Mouse (Mus musculus): ENCODE results near the gene Scube2. TPM values are rescaled to one million over a fixed set of nuclear protein-coding genes. Genes with fewer than 3 reads are reported as not detected.

The Scube2 gene
- polyA plus RNA-seq, 1 experiment from 2014 or later = 4.7 TPM

DNA sequence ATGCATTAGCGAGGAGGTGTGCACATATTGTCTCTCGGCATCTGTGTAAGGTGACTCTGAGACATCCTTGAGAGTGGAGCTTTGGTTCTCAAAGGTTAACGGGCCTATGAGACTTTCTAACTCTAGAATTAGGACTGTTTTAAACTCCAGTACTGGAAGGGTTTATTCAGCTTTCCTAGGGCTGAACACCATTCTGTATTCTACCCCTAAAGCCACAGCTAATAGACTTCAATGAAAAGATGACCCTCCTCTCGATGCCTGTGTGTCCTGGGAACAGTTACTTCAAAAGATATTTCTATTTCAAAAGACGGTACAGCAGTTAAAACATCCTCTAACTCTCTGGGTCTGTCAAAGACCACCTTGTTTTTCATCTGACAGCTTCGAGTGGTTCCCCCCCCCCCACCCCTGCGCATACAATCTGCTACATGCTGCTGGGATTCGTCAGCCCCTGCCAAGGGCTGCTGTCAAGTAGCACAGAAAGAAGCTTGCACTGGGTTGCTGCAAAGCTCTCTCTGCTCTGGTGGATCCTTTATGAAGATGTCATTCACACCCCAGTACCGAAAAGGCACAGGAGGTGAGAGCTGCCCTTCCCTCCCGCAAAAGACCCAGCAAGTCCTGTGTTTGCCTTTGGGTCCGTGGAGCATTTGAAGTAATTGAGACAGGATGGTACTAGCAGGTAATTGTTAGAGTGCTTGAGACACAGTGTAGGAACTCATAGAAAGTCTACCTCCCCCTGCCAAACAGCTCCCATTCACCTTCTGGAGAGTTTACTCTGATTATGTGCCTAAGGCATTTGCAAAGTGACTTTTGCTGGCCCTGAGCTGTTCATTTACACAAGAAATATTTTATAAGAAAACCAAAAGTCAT is 16.4 kb downstream of the Scube2 start:
- Histone ChIP-seq H3K27me3 (ENCODE audit: insufficient read depth, poor library complexity, severe bottlenecking) (peaks cover 37% of the 10 kb centered on the region), H3K27ac (peak overlapping the region; percentile 81), H3K4me1 (replicated peaks) (peaks cover 50% of the 10 kb centered on the region), H3K9me3 (no peaks in the 10 kb centered on the region), H3K4me3 (0 out of 2 replicates have a peak overlapping the region, but pooled peaks have one; percentile 27), H3K36me3 (peaks cover 9% of the 10 kb centered on the region; the same call in 1 of the 2 replicates)
- peak; percentile 48 for DNase-seq (ENCODE audit: low spot score)
- WGBS = 37% methylated on average over 11 of the region's 11 CpGs

DNA sequence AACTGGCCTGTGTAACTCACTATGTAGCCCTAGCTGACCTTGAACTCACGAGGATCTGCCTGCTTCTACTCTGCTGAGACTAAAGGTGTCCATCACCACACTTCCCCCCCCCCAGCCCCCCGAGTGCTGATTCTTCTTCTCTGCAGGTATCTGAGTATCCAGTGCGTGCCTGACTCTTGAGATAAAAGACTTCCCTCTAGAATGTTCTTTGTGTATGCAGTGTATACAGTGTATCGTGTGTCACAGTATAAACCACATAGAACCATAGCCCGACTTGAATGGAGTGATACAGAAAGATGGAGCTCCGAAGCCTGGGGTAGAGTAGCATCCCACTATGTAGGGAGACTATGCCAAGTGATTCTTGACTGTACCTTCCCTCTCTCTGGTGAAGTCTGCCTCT is 21.4 kb downstream of the Scube2 start:
- Histone ChIP-seq H3K4me3 (no peak overlapping the region), H3K9me3 (no peaks in the 10 kb centered on the region), H3K36me3 (peaks cover 9% of the 10 kb centered on the region; the same call in 1 of the 2 replicates), H3K27me3 (ENCODE audit: insufficient read depth, poor library complexity, severe bottlenecking) (peaks cover 15% of the 10 kb centered on the region), H3K27ac (no peak overlapping the region), H3K4me1 (replicated peaks) (peaks cover 11% of the 10 kb centered on the region)
- WGBS = 85% methylated on average over 6 of the region's 6 CpGs
- no peak for DNase-seq (ENCODE audit: low spot score)

DNA sequence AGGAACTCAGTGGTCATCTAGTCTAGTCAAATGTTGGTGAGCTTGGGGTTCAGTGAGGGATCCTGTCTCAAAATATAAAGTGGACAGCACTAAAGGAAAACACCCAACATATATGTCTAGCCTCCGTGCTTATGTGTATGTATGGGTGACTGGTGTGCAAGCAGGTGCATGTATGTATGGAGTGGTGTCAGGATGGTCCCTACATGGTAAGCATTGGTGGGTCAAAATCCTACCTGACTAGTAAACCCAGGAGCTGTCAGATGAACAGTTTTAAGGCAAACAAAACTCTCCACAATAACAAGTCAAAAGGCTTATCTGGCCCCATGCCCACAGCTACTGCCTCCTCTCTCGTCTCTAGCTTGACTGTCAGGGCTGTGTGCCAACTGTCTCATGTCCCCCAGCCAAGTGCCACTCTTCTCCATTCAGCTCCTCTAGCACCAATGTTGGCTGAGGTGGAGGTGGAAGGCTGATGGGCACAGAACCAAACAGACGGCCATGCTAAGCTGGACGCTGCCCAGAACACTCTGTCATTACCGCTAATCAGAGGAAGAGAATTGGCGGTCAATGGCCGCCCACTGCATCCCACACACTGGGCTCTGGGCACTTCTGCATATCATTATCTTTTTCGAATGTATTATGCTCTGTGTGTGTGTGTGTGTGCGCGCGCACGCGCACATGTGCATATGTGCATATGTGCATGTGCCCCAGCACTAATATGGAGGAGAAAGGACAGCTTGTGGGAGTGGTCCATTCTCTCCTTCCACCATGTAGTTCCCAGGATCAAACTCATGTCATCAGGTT is 23.7 kb downstream of the Scube2 start:
- Histone ChIP-seq H3K36me3 (peaks cover 4% of the 10 kb centered on the region; the same call in 1 of the 2 replicates), H3K27me3 (ENCODE audit: insufficient read depth, poor library complexity, severe bottlenecking) (peaks cover 3% of the 10 kb centered on the region; the same call in 1 of the 2 replicates), H3K9me3 (no peaks in the 10 kb centered on the region), H3K4me3 (no peak overlapping the region), H3K27ac (no peak overlapping the region), H3K4me1 (replicated peaks) (no peaks in the 10 kb centered on the region)
- DNase-seq (ENCODE audit: low spot score) = no peak
- WGBS = 94% methylated on average over 13 of the region's 13 CpGs

DNA sequence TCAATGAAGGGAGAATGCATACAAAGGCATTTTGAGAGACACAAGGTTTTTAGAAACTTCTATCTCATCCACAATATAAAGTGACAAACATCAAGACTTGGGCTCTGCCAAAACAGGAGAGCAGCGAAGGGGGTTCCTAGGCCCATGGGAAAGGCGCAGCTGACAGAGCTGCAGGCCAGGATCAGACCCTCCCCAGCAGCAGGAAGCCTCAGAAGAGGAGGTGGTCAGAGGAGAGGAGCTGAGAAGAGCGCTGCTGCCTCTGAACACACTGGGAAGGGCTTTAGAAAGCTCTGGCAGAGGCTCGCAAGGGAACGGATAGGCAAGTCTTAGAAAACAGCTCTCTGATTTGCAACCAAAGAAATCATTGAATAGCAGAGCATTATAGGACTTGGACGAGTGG is 24.4 kb downstream of the Scube2 start:
- Histone ChIP-seq H3K4me3 (no peak overlapping the region), H3K4me1 (replicated peaks) (no peaks in the 10 kb centered on the region), H3K27me3 (ENCODE audit: insufficient read depth, poor library complexity, severe bottlenecking) (no peaks in the 10 kb centered on the region), H3K36me3 (no peaks in the 10 kb centered on the region), H3K27ac (no peak overlapping the region), H3K9me3 (no peaks in the 10 kb centered on the region)
- no peak for DNase-seq (ENCODE audit: low spot score)
- 69% methylated on average over 6 of the region's 6 CpGs for WGBS

DNA sequence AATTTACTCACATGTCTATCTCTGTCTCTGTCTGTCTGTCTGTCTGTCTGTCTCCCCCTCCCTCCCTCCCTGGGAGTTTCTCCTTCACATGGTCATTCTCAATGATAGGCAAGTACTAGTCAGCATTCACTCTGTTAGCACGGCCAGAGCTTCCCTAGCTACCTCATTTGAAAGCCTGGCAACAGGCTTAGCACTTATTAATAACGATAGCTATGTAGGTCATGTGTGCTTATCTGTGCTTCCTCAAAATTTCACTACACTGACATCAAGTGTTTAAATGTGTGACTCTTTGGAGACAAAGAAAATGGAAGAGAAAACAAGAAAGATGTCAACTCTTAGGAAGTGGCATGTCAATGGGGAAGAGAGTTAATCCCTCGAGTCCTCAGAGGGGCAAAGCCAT is 26.9 kb downstream of the Scube2 start:
- Histone ChIP-seq H3K4me3 (no peak overlapping the region), H3K27ac (no peak overlapping the region), H3K9me3 (no peaks in the 10 kb centered on the region), H3K36me3 (no peaks in the 10 kb centered on the region), H3K27me3 (ENCODE audit: insufficient read depth, poor library complexity, severe bottlenecking) (no peaks in the 10 kb centered on the region), H3K4me1 (replicated peaks) (no peaks in the 10 kb centered on the region)
- 89% methylated on average over 3 of the region's 3 CpGs for WGBS
- DNase-seq (ENCODE audit: low spot score) = no peak

DNA sequence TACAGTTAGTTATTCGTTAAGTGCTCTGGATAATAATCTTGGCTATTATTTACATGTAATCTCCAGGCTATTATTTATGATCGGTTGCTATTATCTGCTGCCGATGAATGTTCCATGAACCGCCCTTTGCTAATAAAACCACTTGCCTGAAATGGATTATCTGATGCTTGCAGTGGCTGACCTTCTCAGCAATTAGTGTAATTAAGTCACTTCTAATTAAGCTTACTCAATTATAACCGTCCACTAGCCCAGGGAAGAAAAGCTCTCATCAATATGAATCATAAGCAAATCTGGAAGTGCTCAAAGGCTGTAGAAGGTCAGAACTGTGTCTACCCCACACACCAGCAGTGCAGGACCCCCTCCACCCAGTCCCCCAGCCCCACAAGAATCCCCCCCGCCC is 27.8 kb downstream of the Scube2 start:
- no peak for DNase-seq (ENCODE audit: low spot score)
- no peaks in the 10 kb centered on the region for H3K9me3 ChIP-seq
- H3K4me3 ChIP-seq = no peak overlapping the region
- H3K27me3 ChIP-seq (ENCODE audit: insufficient read depth, poor library complexity, severe bottlenecking) = no peaks in the 10 kb centered on the region
- H3K36me3 ChIP-seq = no peaks in the 10 kb centered on the region
- H3K4me1 ChIP-seq (replicated peaks) = no peaks in the 10 kb centered on the region
- WGBS = 89% methylated on average over 6 of the region's 6 CpGs
- no peak overlapping the region for H3K27ac ChIP-seq

DNA sequence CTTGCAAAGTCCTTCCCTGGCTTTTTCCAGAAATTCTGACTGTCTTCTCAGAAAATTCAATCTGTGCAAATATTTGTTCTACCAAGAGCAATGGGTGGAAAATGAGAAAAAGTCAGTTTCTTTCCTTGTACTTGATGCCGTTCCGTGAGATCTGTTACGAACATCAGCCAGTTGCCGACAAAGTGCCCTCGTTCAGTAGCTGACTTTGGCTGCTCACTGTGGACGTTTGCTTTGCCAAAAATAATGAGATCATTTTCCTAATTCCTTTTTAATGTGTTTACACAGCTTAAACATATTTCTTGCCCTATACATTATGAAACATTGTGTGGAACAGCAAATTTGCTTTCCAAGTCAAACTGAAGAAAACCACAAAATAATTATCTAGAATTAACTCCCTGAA is 30.6 kb downstream of the Scube2 start:
- 87% methylated on average over 6 of the region's 6 CpGs for WGBS
- no peaks in the 10 kb centered on the region for H3K27me3 ChIP-seq (ENCODE audit: insufficient read depth, poor library complexity, severe bottlenecking)
- H3K4me3 ChIP-seq = no peak overlapping the region
- H3K36me3 ChIP-seq = 0 out of 2 replicates have a peak, but pooled peaks cover 5% of the 10 kb centered on the region
- no peaks in the 10 kb centered on the region for H3K9me3 ChIP-seq
- no peak overlapping the region for H3K27ac ChIP-seq
- no peak for DNase-seq (ENCODE audit: low spot score)
- H3K4me1 ChIP-seq (replicated peaks) = no peaks in the 10 kb centered on the region

DNA sequence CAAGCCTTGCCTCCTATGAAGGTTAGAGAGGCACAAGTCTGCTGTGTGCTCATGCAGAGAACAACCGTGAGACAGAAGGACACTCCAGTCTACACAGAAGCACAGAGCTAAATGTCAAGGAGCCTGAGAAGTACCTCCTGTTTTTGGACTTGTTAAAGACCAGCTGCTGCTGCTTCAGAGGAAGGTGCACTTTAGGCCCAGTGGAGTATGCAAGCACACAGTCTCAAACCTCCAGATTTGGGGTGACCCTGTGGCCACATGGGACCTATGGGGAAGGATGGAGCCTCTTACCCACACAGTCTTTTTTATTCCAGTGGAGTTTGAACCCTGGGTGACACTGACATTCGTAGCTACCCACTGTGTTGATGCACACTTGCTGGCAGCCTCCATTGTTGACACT is 34.1 kb downstream of the Scube2 start:
- H3K27ac ChIP-seq = no peak overlapping the region
- no peak for DNase-seq (ENCODE audit: low spot score)
- no peaks in the 10 kb centered on the region for H3K9me3 ChIP-seq
- no peak overlapping the region for H3K4me3 ChIP-seq
- H3K36me3 ChIP-seq = 0 out of 2 replicates have a peak, but pooled peaks cover 5% of the 10 kb centered on the region
- WGBS = 79% methylated on average over 2 of the region's 2 CpGs
- no peaks in the 10 kb centered on the region for H3K27me3 ChIP-seq (ENCODE audit: insufficient read depth, poor library complexity, severe bottlenecking)
- no peaks in the 10 kb centered on the region for H3K4me1 ChIP-seq (replicated peaks)

DNA sequence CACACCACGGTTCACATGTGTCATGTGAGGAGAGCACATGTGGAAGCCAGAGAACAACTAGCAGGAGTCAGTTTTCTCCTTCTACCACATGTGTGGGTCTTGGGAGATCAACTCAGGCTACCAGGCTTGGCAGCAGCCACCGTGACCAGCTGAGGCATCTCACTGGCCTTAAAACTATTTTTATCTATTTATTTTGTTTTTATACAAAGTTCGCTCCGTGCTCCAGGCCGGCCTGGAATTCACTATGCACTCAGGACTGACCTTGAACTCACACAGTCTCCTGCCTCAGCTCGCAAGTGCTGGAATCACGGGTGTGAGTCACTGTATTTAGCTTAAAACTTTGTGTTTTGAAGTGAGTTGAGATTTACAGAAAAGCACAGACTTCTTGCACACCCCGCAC is 38.6 kb downstream of the Scube2 start:
- Histone ChIP-seq H3K4me3 (no peak overlapping the region), H3K27ac (no peak overlapping the region), H3K9me3 (no peaks in the 10 kb centered on the region), H3K4me1 (replicated peaks) (no peaks in the 10 kb centered on the region), H3K27me3 (ENCODE audit: insufficient read depth, poor library complexity, severe bottlenecking) (no peaks in the 10 kb centered on the region), H3K36me3 (peaks cover 19% of the 10 kb centered on the region)
- no peak for DNase-seq (ENCODE audit: low spot score)
- 90% methylated on average over 8 of the region's 8 CpGs for WGBS

DNA sequence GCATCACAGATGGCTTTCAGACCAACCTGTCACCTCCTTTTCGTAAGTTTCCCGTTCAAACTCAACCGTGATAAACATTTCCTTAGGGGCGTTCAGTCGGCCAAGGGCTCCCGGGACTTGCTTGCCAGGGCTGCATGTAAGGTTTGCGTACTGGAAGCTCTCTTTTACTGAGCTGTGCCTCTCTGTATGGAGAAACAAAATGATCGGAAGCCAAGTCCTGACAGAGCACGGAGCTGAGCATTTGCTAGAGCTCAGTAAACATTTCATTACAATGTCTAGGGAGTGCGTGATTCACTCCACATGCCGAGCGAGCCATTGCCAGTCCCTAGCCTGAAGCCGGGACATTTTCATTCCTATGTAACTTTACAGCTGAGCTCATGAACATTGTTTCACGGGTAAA is 40.2 kb downstream of the Scube2 start:
- DNase-seq (ENCODE audit: low spot score) = no peak
- H3K4me3 ChIP-seq = no peak overlapping the region
- no peaks in the 10 kb centered on the region for H3K9me3 ChIP-seq
- peaks cover 19% of the 10 kb centered on the region for H3K36me3 ChIP-seq
- H3K4me1 ChIP-seq (replicated peaks) = no peaks in the 10 kb centered on the region
- no peaks in the 10 kb centered on the region for H3K27me3 ChIP-seq (ENCODE audit: insufficient read depth, poor library complexity, severe bottlenecking)
- 85% methylated on average over 14 of the region's 14 CpGs for WGBS
- no peak overlapping the region for H3K27ac ChIP-seq

DNA sequence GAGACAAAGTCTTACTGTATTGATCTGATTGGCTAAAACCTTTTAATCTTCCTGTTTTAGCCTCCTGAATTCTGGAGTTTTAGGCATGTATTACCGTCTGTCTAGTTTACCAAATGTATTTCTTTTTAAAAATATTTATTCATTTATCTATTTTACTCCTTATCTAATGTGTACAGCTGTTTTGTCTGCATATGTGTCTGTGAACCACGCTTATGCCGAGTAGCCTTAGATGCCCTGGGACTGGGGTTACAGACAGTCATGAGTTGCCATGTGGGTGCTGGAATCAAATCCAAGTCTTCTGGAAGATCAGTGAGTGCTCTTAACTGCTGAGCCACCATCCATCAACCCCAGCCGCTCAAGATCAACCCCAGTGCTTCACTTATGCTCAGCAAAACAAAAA is 46.9 kb downstream of the Scube2 start:
- peaks cover 13% of the 10 kb centered on the region for H3K4me1 ChIP-seq (replicated peaks)
- 0 out of 2 replicates have a peak, but pooled peaks cover 12% of the 10 kb centered on the region for H3K36me3 ChIP-seq
- H3K4me3 ChIP-seq = no peak overlapping the region
- no peaks in the 10 kb centered on the region for H3K9me3 ChIP-seq
- no peak for DNase-seq (ENCODE audit: low spot score)
- peaks cover 21% of the 10 kb centered on the region for H3K27me3 ChIP-seq (ENCODE audit: insufficient read depth, poor library complexity, severe bottlenecking)
- no peak overlapping the region for H3K27ac ChIP-seq
- WGBS = 89% methylated on average over 4 of the region's 4 CpGs

DNA sequence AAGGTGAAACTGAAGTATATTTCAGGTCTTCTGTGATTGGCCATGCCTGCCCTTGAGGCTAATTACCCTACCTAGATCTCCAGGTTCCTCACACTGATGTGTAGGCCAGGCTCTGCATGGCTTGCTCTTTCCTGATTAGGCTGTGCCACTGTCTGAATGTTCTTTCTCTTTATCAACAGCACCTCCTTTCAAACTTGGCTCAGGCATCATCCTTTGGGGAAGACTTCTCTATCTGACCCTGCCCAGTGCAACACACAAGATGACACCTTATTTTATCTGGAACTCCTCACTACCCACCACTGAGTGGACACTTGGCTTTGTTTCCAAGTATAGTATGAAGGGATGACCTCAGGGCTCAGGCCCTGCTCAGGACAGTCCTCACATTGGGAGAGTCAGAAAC is 47.5 kb downstream of the Scube2 start:
- peaks cover 20% of the 10 kb centered on the region for H3K4me1 ChIP-seq (replicated peaks)
- H3K36me3 ChIP-seq = 0 out of 2 replicates have a peak, but pooled peaks cover 12% of the 10 kb centered on the region
- no peaks in the 10 kb centered on the region for H3K9me3 ChIP-seq
- peaks cover 21% of the 10 kb centered on the region for H3K27me3 ChIP-seq (ENCODE audit: insufficient read depth, poor library complexity, severe bottlenecking)
- H3K4me3 ChIP-seq = no peak overlapping the region
- H3K27ac ChIP-seq = no peak overlapping the region
- no peak for DNase-seq (ENCODE audit: low spot score)
